Mouse (Mus musculus) lung, postnatal 25 days (tissue): ENCODE measurements around the gene Sdad1.

Experiments used
- DNase-seq: peaks from one replicate; pipeline ENCODE4 v3.0.0; 2022; ENCODE audit warnings: low spot score

The Sdad1 gene

GRCm38 (mm10) chr5:92312046-92312715 is 1.9 kb upstream of the Sdad1 start:
- peak; percentile 84 for DNase-seq

GRCm38 (mm10) chr5:92304291-92304690 is 6.0 kb downstream of the Sdad1 start:
- DNase-seq = no peak

GRCm38 (mm10) chr5:92302149-92302840 is 8.0 kb downstream of the Sdad1 start:
- no peak for DNase-seq

GRCm38 (mm10) chr5:92294525-92294924 is 15.8 kb downstream of the Sdad1 start:
- no peak for DNase-seq

- no peak for DNase-seq
These were observed 18.4 kb downstream of the Sdad1 start for GRCm38 (mm10) chr5:92291652-92292414.

GRCm38 (mm10) chr5:92287840-92288239 is 22.4 kb downstream of the Sdad1 start:
- no peak for DNase-seq

GRCm38 (mm10) chr5:92283107-92283506 is 27.2 kb downstream of the Sdad1 start:
- DNase-seq = no peak

- DNase-seq = no peak
These were observed 27.7 kb downstream of the Sdad1 start for GRCm38 (mm10) chr5:92282571-92282970.

- DNase-seq = peak; percentile 67
These were observed 31.2 kb downstream of the Sdad1 start for GRCm38 (mm10) chr5:92278942-92279537.

GRCm38 (mm10) chr5:92277437-92278394 is 32.6 kb downstream of the Sdad1 start, which contains the start of gene Naaa:
Naaa (minus strand) TSS chr5:92278170.
- peak; percentile 93 for DNase-seq

GRCm38 (mm10) chr5:92270496-92270895 is 39.8 kb downstream of the Sdad1 start:
- peak; percentile 24 for DNase-seq

- DNase-seq = peak; percentile 64
These were observed 46.4 kb downstream of the Sdad1 start for GRCm38 (mm10) chr5:92263761-92264359.

- no peak for DNase-seq
These were observed 47.6 kb downstream of the Sdad1 start for GRCm38 (mm10) chr5:92262646-92263045.

GRCm38 (mm10) chr5:92256218-92256617 is 54.1 kb downstream of the Sdad1 start, which contains the start of gene Ppef2:
Ppef2 (minus strand) TSS chr5:92256278.
- DNase-seq = no peak

GRCm38 (mm10) chr5:92254476-92254875 is 55.8 kb downstream of the Sdad1 start:
- DNase-seq = no peak

GRCm38 (mm10) chr5:92252797-92253343 is 57.4 kb downstream of the Sdad1 start:
- no peak for DNase-seq

GRCm38 (mm10) chr5:92252031-92252430 is 58.2 kb downstream of the Sdad1 start:
- no peak for DNase-seq

GRCm38 (mm10) chr5:92248614-92249013 is 61.7 kb downstream of the Sdad1 start:
- DNase-seq = no peak

- DNase-seq = peak; percentile 35
These were observed 64.8 kb downstream of the Sdad1 start for GRCm38 (mm10) chr5:92245483-92245882.

GRCm38 (mm10) chr5:92244900-92245299 is 65.4 kb downstream of the Sdad1 start:
- DNase-seq = no peak
